Mouse (Mus musculus): ENCODE measurements around the gene Stx5a. TPM values are rescaled to one million over a fixed set of nuclear protein-coding genes. Genes with fewer than 3 reads are reported as not detected.

Stx5a gene
- polyA plus RNA-seq, 1 experiment: 99.1 TPM

DNA sequence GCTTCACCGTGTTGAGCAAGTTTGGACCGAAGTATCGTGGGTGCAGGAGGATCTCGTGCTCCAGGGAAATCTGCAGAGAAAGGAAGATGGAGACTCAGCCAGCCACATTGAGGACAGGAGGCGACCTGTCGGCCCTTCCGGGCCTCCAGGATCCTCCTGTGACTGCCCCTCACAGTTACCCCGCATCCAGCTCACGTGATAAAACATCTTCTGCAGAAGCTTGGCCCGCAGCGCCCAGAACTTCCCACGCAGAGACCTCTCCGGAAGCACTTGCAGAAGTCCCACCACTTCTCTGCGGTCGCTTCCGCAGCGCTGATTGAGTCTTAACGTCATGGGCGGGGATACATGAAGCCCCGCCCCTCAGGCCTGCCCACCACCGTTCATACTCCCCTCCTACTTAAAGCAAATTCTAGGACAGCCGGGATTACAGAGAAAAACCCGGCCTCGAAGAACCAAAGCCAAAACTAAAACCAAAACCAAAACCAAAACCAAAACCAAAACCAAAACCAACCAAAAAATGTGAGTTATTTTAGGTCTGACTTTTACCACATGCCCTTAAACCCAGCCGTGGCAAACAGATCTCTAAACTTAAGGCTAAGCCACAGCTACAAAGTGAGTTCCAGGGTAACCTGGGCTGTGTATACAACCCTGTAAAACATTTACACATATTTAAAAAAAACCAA is 57.2 kb downstream of the Stx5a start, which contains the start of gene Polr2g:
Gene Polr2g, minus strand, starts transcription at position 314 of the 683 bp plus-strand sequence.
- peak; percentile 61 for DNase-seq (ENCODE audit: low spot score)

DNA sequence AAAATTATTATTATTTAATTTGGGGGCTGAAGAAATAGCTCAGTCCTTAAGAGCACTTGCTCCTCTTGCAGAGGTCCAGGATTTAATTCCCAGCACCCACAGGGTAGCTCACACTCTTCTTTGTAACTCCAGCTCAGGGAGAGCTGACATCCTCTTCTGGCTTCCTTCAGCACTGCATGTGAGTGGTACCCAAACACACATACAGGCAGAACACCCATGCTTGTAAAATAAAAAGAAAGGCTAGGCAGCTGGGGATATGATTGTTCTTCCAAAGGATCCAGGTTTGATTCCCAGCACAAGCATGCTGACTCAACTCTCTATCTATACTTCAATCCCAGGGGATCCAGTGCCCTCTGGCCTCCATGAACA is 57.7 kb downstream of the Stx5a start:
- no peak for DNase-seq (ENCODE audit: low spot score)

DNA sequence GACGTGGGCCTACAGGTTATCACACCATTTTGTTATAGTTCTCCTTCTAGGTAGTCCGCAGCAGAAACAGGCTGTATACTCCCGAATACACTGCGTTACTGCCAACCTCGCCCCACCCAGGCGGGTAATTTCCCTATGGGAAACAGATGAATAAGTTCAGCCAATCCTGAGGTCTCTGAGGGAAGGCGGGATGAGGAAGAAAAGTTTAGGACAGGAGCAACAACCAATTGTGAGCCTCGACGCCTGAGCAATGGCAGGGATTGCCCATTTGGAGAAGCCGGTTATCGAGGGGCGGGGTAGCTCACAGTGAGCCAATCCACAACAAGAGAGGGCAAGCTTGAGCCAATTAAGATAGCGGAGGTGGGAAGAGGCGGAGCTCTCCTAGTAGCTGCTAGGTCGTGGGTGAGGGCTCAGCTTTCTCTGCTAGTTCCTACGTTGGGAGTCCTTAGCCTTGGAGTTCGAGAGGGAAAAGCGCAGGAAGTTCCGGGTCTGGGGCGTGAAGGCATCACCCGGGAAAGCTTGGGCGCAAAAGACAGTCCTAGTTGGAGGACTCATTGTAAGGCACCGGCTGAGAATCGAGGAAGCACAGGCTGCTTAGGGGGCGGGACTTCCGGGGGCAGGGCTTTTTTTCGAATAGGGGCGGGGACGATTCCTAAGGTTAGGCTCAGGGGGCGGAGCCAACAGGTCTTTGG is 61.1 kb downstream of the Stx5a start, which contains the start of gene Zbtb3:
Gene Zbtb3, plus strand, starts transcription at position 426 of the 692 bp plus-strand sequence.
- DNase-seq (ENCODE audit: low spot score): peak; percentile 64

DNA sequence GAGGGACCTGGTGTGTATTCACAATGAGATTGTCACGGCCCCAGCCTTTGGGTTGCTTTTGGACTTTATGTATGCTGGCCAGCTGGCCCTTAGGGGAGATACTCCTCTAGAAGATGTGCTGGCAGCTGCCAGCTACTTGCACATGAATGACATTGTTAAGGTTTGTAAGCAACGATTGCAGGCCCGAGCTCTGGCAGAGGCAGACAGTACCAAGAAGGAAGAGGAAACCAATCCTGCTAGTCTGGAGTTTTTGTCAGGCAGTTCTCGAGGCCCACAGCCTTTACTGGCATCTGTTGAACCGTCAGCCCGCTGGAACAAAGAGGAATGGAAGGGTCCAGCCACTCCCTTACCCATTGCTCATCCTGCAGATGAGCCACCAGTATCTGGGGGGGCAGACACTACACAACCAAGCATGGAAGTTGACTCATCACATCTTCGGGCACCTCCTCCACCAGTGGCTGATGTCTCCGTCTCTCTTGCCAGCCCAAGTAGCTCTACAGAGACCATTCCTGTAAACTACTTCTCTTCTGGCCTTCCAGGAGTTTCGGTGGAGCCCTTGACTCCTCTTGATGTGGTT is 62.1 kb downstream of the Stx5a start:
- DNase-seq (ENCODE audit: low spot score): no peak

DNA sequence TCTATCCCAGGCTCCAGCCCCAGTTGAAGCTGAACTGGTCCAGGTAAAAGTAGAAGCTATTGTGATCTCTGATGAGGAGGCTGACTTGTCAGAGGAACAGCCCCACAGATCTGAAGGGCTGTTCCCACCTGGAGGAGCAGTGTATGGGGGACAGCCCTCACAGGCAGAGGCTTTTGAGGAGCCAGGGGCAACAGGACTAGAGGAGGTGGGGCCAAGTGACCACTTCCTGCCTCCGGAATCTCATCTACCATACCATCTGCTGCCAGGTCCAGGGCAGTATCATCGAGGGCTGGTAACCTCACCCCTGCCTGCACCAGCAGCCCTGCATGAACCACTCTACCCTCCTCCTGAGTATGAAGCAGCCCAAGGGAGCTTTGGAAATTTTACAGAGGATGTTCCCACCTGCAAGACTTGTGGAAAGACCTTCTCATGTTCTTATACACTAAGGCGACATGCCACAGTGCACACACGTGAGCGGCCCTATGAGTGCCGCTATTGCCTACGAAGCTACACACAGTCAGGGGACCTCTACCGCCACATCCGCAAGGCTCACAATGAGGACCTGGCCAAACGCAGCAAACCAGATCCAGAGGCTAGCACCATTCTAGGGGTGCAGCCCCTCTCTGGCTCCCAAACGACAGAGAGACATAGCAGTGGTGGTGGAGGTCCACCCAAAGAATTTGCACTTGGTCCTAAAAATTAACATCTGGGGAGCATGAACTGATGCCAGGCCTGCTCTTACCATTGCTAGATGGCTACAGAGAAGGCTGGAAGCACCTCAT is 62.9 kb downstream of the Stx5a start:
- DNase-seq (ENCODE audit: low spot score): no peak

Other genes with a start within 250 kb of the Stx5a start
- not detected in 2 replicates for gene Slc22a8, start 150.2 kb upstream of the Stx5a start, polyA plus RNA-seq (2012; rRNA removed)
- not detected in 2 replicates for gene Slc22a6, start 123.4 kb upstream of the Stx5a start, polyA plus RNA-seq (2012; rRNA removed)
- 0.04 and 0.06 TPM in 2 replicates for gene Chrm1, start 77.6 kb upstream of the Stx5a start, polyA plus RNA-seq (2012; rRNA removed)
- 103 and 115 TPM in 2 replicates for gene Slc3a2, start 18.0 kb upstream of the Stx5a start, polyA plus RNA-seq (2012; rRNA removed)
- gene Wdr74, start 5.6 kb upstream of the Stx5a start, polyA plus RNA-seq (2012; rRNA removed): 37.9 and 45.9 TPM in 2 replicates
- 0.19 and 0.28 TPM in 2 replicates for gene 1700092M07Rik, start 695 bp upstream of the Stx5a start, polyA plus RNA-seq (2012; rRNA removed)
- gene Nxf1, start 15.7 kb downstream of the Stx5a start, polyA plus RNA-seq (2012; rRNA removed): 196 and 275 TPM in 2 replicates
- 97.8 and 112 TPM in 2 replicates for gene Tmem223, start 29.6 kb downstream of the Stx5a start, polyA plus RNA-seq (2012; rRNA removed)
- gene Tmem179b, start 33.1 kb downstream of the Stx5a start, polyA plus RNA-seq (2012; rRNA removed): 56.9 and 88.4 TPM in 2 replicates
- 7.7 and 8.4 TPM in 2 replicates for gene Taf6l, start 45.0 kb downstream of the Stx5a start, polyA plus RNA-seq (2012; rRNA removed)
- gene Polr2g, start 57.2 kb downstream of the Stx5a start, polyA plus RNA-seq (2012; rRNA removed): 63.3 and 81.5 TPM in 2 replicates
- 2.1 and 2.5 TPM in 2 replicates for gene Zbtb3, start 61.1 kb downstream of the Stx5a start, polyA plus RNA-seq (2012; rRNA removed)
- 26.9 and 33.1 TPM in 2 replicates for gene Ttc9c, start 77.9 kb downstream of the Stx5a start, polyA plus RNA-seq (2012; rRNA removed)
- 60.7 and 73.9 TPM in 2 replicates for gene Hnrnpul2, start 78.6 kb downstream of the Stx5a start, polyA plus RNA-seq (2012; rRNA removed)
- 0.40 and 1.5 TPM in 2 replicates for gene AC129217.1, start 88.4 kb downstream of the Stx5a start, polyA plus RNA-seq (2012; rRNA removed)
- 66.7 and 71.0 TPM in 2 replicates for gene Bscl2, start 96.1 kb downstream of the Stx5a start, polyA plus RNA-seq (2012; rRNA removed)
- gene Gng3, start 97.8 kb downstream of the Stx5a start, polyA plus RNA-seq (2012; rRNA removed): 0.29 and 0.44 TPM in 2 replicates
- 18.6 and 20.9 TPM in 2 replicates for gene Lrrn4cl, start 109.4 kb downstream of the Stx5a start, polyA plus RNA-seq (2012; rRNA removed)
- 175 and 179 TPM in 2 replicates for gene Ubxn1, start 130.1 kb downstream of the Stx5a start, polyA plus RNA-seq (2012; rRNA removed)
- gene Uqcc3, start 139.5 kb downstream of the Stx5a start, polyA plus RNA-seq (2012; rRNA removed): 74.7 and 77.6 TPM in 2 replicates
- gene Lbhd1, start 142.3 kb downstream of the Stx5a start, polyA plus RNA-seq (2012; rRNA removed): 3.1 and 4.9 TPM in 2 replicates
- not detected in 2 replicates for gene Gm49403, start 142.5 kb downstream of the Stx5a start, polyA plus RNA-seq (2012; rRNA removed)
- gene 1810009A15Rik, start 147.4 kb downstream of the Stx5a start, polyA plus RNA-seq (2012; rRNA removed): 56.1 and 65.1 TPM in 2 replicates
- 0.10 TPM in 1 of 2 replicates, not detected in the other for gene Gm49416, start 147.5 kb downstream of the Stx5a start, polyA plus RNA-seq (2012; rRNA removed)
- gene Ints5, start 151.6 kb downstream of the Stx5a start, polyA plus RNA-seq (2012; rRNA removed): 15.5 and 16.3 TPM in 2 replicates
- 98.1 and 104 TPM in 2 replicates for gene Ganab, start 156.7 kb downstream of the Stx5a start, polyA plus RNA-seq (2012; rRNA removed)
- 57.9 and 80.8 TPM in 2 replicates for gene B3gat3, start 179.0 kb downstream of the Stx5a start, polyA plus RNA-seq (2012; rRNA removed)
- 9.4 and 12.3 TPM in 2 replicates for gene Rom1, start 187.9 kb downstream of the Stx5a start, polyA plus RNA-seq (2012; rRNA removed)
- 40.5 and 45.3 TPM in 2 replicates for gene Eml3, start 188.1 kb downstream of the Stx5a start, polyA plus RNA-seq (2012; rRNA removed)
- 29.9 and 47.6 TPM in 2 replicates for gene Mta2, start 200.5 kb downstream of the Stx5a start, polyA plus RNA-seq (2012; rRNA removed)
- 21.8 and 24.1 TPM in 2 replicates for gene Tut1, start 212.4 kb downstream of the Stx5a start, polyA plus RNA-seq (2012; rRNA removed)
- gene Eef1g, start 225.6 kb downstream of the Stx5a start, polyA plus RNA-seq (2012; rRNA removed): 398 and 489 TPM in 2 replicates
- gene Ahnak, start 247.9 kb downstream of the Stx5a start, polyA plus RNA-seq (2012; rRNA removed): 126 and 168 TPM in 2 replicates

All from urinary bladder, adult 2 months (tissue).